Mouse (Mus musculus) heart, adult 2 months (tissue): ENCODE measurements around the gene Gm28042. TPM values are rescaled to one million over a fixed set of nuclear protein-coding genes. Genes with fewer than 3 reads are reported as not detected.

ENCODE experiments used
- DNase-seq, 2 experiments: peaks; one replicate each; pipeline ENCODE4 v3.0.0; 2021
- H3K27ac ChIP-seq: fragments of 200-600 bp; 2 replicates; pipeline ENCODE4 v1.8.1; 2022
- H3K27me3 ChIP-seq: fragments of 200-500 bp; 2 replicates; pipeline ENCODE4 v1.6.1; 2012; ENCODE audit warnings: mild to moderate bottlenecking, low read length, inconsistent platforms, mixed read lengths; ENCODE audit not compliant: control insufficient read depth, insufficient read depth
- H3K36me3 ChIP-seq: fragments of 200-500 bp; 2 replicates; pipeline ENCODE4 v1.6.1; 2012; ENCODE audit warnings: low read length, inconsistent platforms; ENCODE audit not compliant: control insufficient read depth, insufficient read depth
- H3K4me1 ChIP-seq: fragments of 200-500 bp; 2 replicates; pipeline ENCODE4 v1.6.1; 2011; ENCODE audit warnings: low read length; ENCODE audit not compliant: control insufficient read depth, insufficient read depth
- H3K4me3 ChIP-seq: fragments of 200-600 bp; 2 replicates; pipeline ENCODE4 v1.8.1; 2022
- H3K79me2 ChIP-seq: fragments of 200-500 bp; replicated peaks from 2 replicates; pipeline ENCODE4 v1.6.1; 2012; ENCODE audit warnings: mild to moderate bottlenecking, inconsistent platforms, low read length, moderate library complexity, mixed read lengths; ENCODE audit not compliant: control insufficient read depth, insufficient read depth
- H3K9ac ChIP-seq: fragments of 200-500 bp; 2 replicates; pipeline ENCODE4 v1.6.1; 2012; ENCODE audit warnings: low read depth, mild to moderate bottlenecking, control low read depth, inconsistent platforms, low read length, mixed read lengths
- CTCF ChIP-seq: fragments of 200-600 bp; IDR thresholded peaks from 2 replicates; pipeline ENCODE4 v1.8.1; 2022; ENCODE audit warnings: antibody characterized with exemption, mild to moderate bottlenecking, moderate library complexity
- EP300 ChIP-seq: fragments of 200-500 bp; IDR thresholded peaks from 2 replicates; pipeline ENCODE4 v1.6.1; 2011; ENCODE audit warnings: low read depth, low read length, control low read depth; ENCODE audit not compliant: insufficient read depth
- POLR2A ChIP-seq: fragments of 200-500 bp; IDR thresholded peaks from 2 replicates; pipeline ENCODE4 v1.6.1; 2011; ENCODE audit warnings: mild to moderate bottlenecking, low read depth, low read length, control low read depth; ENCODE audit not compliant: insufficient read depth
- WGBS: fragments of 180-500 bp; shearing (Covaris S2); methylation state at CpG from one replicate; pipeline ENCODE4 v1.1.7; 2018; 5-methylcytosine and 5-hydroxymethylcytosine counted together
- intact Hi-C: fragments of 180-260 bp; cut with DNase I; formaldehyde crosslinking; loops from one replicate; pipeline ENCODE4 v1.15.1; 2025
- polyA plus RNA-seq: library from polyadenylated mRNA; depleted of rRNA; stranded (reverse); fragments of >200 nt; gene quantifications from 2 replicates; pipeline ENCODE4 v1.2.3, GENCODE M21; 2012
- total RNA-seq, 2 experiments: library from RNA; stranded (reverse); gene quantifications; 2 replicates each; pipeline ENCODE4 v1.2.3; 2021

The Gm28042 gene
- total and polyA plus RNA-seq, 3 experiments = 0.55 to 2.2 (median 0.77) TPM

- H3K27me3 ChIP-seq = no peaks in the 10 kb centered on the region
- peaks cover 13% of the 10 kb centered on the region for H3K4me1 ChIP-seq
- intact Hi-C loops = no loop called here
- no peak for DNase-seq
- H3K79me2 ChIP-seq = no peaks in the 10 kb centered on the region
- WGBS = 74% methylated on average over 10 of the region's 10 CpGs
- TF ChIP-seq EP300 (no peak), CTCF (no peak), POLR2A (no peak)
- no peak overlapping the region; the same call in 1 of the 2 replicates for H3K27ac ChIP-seq
- no peak overlapping the region; the same call in 1 of the 2 replicates for H3K9ac ChIP-seq
- no peak overlapping the region for H3K4me3 ChIP-seq
- no peaks in the 10 kb centered on the region for H3K36me3 ChIP-seq
Measured at GRCm38 (mm10) chr2:120055923-120056322, 28.6 kb downstream of the Gm28042 start.

DNA sequence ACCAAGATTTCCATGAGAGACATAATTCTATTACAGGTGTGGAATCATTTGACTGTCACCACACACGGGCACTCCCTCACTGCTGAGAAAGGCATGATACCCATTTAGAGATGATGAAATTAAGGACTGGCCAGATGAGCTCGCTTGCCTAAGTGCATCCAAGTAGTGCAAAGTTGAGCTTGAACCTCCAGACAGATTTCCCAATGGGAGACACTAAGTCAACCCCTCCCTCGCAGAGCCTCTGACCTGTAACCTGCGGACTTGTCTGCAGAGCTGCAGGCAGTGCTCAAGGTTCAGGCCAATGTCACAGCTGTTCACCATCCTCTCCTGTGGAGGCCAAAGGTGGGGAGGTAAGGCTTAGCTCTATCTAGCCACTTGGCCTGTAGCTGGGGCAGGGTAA is 31.5 kb downstream of the Gm28042 start:
- Histone ChIP-seq H3K4me1 (peaks cover 13% of the 10 kb centered on the region), H3K4me3 (no peak overlapping the region), H3K27ac (no peak overlapping the region), H3K36me3 (no peaks in the 10 kb centered on the region), H3K9ac (no peak overlapping the region), H3K27me3 (no peaks in the 10 kb centered on the region), H3K79me2 (no peaks in the 10 kb centered on the region)
- 83% methylated on average over 4 of the region's 4 CpGs for WGBS
- intact Hi-C loops = no loop called here
- no peak for DNase-seq
- TF ChIP-seq CTCF = no peak

DNA sequence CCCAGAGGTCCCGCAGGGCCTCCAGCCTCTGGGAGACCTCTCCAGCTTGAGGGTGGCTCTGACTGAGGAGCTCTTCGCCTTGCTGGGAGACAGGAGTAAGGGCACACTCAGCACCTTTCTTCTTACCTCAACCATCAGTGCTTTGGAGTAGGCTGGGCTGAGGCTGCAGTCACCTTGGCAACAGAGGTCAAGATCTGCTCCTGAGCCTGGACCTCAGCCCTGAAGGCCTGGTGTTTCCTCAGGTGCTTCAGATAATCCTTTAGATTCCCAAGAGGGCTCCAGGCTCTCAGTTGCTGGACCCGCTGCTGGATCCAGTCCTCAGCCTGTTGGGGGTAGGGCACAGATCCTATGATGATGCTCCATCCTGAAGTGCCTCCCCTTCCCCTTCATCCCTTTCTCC is 32.2 kb downstream of the Gm28042 start:
- peaks cover 11% of the 10 kb centered on the region for H3K4me1 ChIP-seq
- intact Hi-C loops = no loop called here
- no peaks in the 10 kb centered on the region for H3K36me3 ChIP-seq
- H3K9ac ChIP-seq = no peak overlapping the region
- DNase-seq = no peak
- no peak for TF ChIP-seq POLR2A
- TF ChIP-seq CTCF = no peak
- TF ChIP-seq EP300 = no peak
- 82% methylated on average over 3 of the region's 3 CpGs for WGBS
- no peak overlapping the region for H3K27ac ChIP-seq
- H3K79me2 ChIP-seq = no peaks in the 10 kb centered on the region
- H3K27me3 ChIP-seq = no peaks in the 10 kb centered on the region
- H3K4me3 ChIP-seq = no peak overlapping the region

DNA sequence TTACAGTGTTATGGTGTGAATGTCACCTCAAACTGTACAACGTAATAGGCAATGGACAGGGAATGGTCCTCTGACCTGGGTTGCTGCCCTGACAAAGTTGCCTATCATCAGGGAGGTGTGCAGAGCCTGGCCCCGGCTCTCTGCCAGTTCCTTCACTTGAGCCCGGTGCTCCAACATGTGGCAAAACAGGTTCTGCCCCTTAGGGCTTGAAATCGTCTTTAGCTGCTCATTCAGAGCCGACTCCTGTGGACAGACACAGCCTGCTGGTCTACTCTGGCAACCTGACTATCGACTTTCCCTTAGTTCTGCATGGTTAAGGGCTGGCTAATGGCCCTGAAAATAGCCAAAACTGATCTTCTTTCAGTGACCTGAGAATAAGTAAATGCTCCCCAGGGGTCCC is 32.9 kb downstream of the Gm28042 start:
- Histone ChIP-seq H3K27ac (no peak overlapping the region), H3K27me3 (no peaks in the 10 kb centered on the region), H3K4me1 (peaks cover 8% of the 10 kb centered on the region), H3K9ac (no peak overlapping the region), H3K36me3 (no peaks in the 10 kb centered on the region), H3K79me2 (no peaks in the 10 kb centered on the region), H3K4me3 (no peak overlapping the region)
- peak in 1 of 2 experiments; percentile 28 for DNase-seq
- TF ChIP-seq EP300 (no peak), CTCF (no peak), POLR2A (no peak)
- intact Hi-C loops = no loop called here
- 66% methylated on average over 6 of the region's 6 CpGs for WGBS

- no peak for DNase-seq
- intact Hi-C loops = no loop called here
- Histone ChIP-seq H3K9ac (no peak overlapping the region), H3K4me3 (no peak overlapping the region), H3K27ac (no peak overlapping the region), H3K27me3 (no peaks in the 10 kb centered on the region), H3K79me2 (no peaks in the 10 kb centered on the region), H3K36me3 (no peaks in the 10 kb centered on the region), H3K4me1 (peaks cover 5% of the 10 kb centered on the region)
- TF ChIP-seq EP300 (no peak), POLR2A (no peak), CTCF (no peak)
- 59% methylated on average over 9 of the region's 9 CpGs for WGBS
Measured at GRCm38 (mm10) chr2:120060651-120061050, 33.4 kb downstream of the Gm28042 start.

GRCm38 (mm10) chr2:120062248-120062647 is 35.0 kb downstream of the Gm28042 start:
- WGBS = 88% methylated on average over 8 of the region's 8 CpGs
- DNase-seq = no peak
- intact Hi-C loops = no loop called here
- TF ChIP-seq EP300 = no peak
- TF ChIP-seq CTCF = no peak
- no peak for TF ChIP-seq POLR2A
- Histone ChIP-seq H3K36me3 (no peaks in the 10 kb centered on the region), H3K4me3 (no peak overlapping the region), H3K9ac (no peak overlapping the region), H3K4me1 (peaks cover 2% of the 10 kb centered on the region), H3K27ac (no peak overlapping the region), H3K27me3 (no peaks in the 10 kb centered on the region), H3K79me2 (no peaks in the 10 kb centered on the region)
